Mouse (Mus musculus): ENCODE measurements around the gene Cacna2d4. TPM values are rescaled to one million over a fixed set of nuclear protein-coding genes. Genes with fewer than 3 reads are reported as not detected.

The Cacna2d4 gene
- polyA plus RNA-seq, 1 experiment from 2014 or later: 0.02 TPM

- no peak overlapping the region for H3K9ac ChIP-seq (ENCODE audit: low read depth, low read length)
- H3K36me3 ChIP-seq (ENCODE audit: control insufficient read depth, insufficient read depth): no peaks in the 10 kb centered on the region
- no peaks in the 10 kb centered on the region for H3K9me3 ChIP-seq (replicated peaks; ENCODE audit: control insufficient read depth, low read length)
- H3K27ac ChIP-seq (ENCODE audit: low read length): no peak overlapping the region
- no peak overlapping the region for H3K4me3 ChIP-seq (ENCODE audit: low read depth, low read length)
- H3K4me2 ChIP-seq (ENCODE audit: low read depth, low read length): no peak overlapping the region
- H3K4me1 ChIP-seq (ENCODE audit: control insufficient read depth, low read depth, low read length): no peaks in the 10 kb centered on the region
- no peaks in the 10 kb centered on the region for H3K27me3 ChIP-seq (ENCODE audit: control insufficient read depth, insufficient read depth, low read depth, low read length)
- WGBS (ENCODE audit: insufficient replicate concordance): 58% methylated on average over 6 of the region's 6 CpGs
- ATAC-seq (ENCODE audit: low read depth): no peak
Measured at GRCm38 (mm10) chr6:119312381-119312780, 76.1 kb downstream of the Cacna2d4 start.

DNA sequence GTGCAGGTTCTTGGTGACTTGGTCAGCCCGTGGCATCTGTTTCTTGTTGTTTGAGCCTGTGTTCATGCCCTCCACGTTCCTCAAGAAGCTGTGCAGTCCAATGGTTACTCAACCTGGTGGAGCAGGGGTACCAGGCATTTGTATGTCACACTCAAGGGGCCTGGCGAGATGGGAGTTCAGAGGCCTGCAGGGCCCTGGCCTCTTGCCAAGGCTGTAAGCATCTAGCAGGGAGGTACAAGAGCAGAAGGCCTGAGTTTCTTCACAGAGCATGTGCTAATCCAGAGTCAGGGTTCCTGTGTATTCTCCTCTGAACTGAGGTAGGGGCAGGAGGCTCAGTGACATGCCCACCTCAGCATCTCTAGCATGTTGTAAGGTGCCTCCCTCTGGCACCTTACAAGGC lies 76.8 kb downstream of the Cacna2d4 start:
- no peak overlapping the region for H3K9ac ChIP-seq (ENCODE audit: low read depth, low read length)
- no peaks in the 10 kb centered on the region for H3K27me3 ChIP-seq (ENCODE audit: control insufficient read depth, insufficient read depth, low read depth, low read length)
- no peak overlapping the region for H3K4me2 ChIP-seq (ENCODE audit: low read depth, low read length)
- WGBS (ENCODE audit: insufficient replicate concordance): 39% methylated on average over 3 of the region's 3 CpGs
- no peaks in the 10 kb centered on the region for H3K4me1 ChIP-seq (ENCODE audit: control insufficient read depth, low read depth, low read length)
- H3K4me3 ChIP-seq (ENCODE audit: low read depth, low read length): no peak overlapping the region
- ATAC-seq (ENCODE audit: low read depth): no peak
- no peak overlapping the region for H3K27ac ChIP-seq (ENCODE audit: low read length)
- no peaks in the 10 kb centered on the region for H3K9me3 ChIP-seq (replicated peaks; ENCODE audit: control insufficient read depth, low read length)
- no peaks in the 10 kb centered on the region for H3K36me3 ChIP-seq (ENCODE audit: control insufficient read depth, insufficient read depth)

GRCm38 (mm10) chr6:119313588-119314375 lies 77.5 kb downstream of the Cacna2d4 start:
- Histone ChIP-seq H3K36me3 (ENCODE audit: control insufficient read depth, insufficient read depth) (no peaks in the 10 kb centered on the region), H3K9ac (ENCODE audit: low read depth, low read length) (no peak overlapping the region), H3K9me3 (replicated peaks; ENCODE audit: control insufficient read depth, low read length) (no peaks in the 10 kb centered on the region), H3K4me3 (ENCODE audit: low read depth, low read length) (no peak overlapping the region), H3K4me2 (ENCODE audit: low read depth, low read length) (no peak overlapping the region), H3K27ac (ENCODE audit: low read length) (no peak overlapping the region), H3K4me1 (ENCODE audit: control insufficient read depth, low read depth, low read length) (no peaks in the 10 kb centered on the region), H3K27me3 (ENCODE audit: control insufficient read depth, insufficient read depth, low read depth, low read length) (no peaks in the 10 kb centered on the region)
- ATAC-seq (ENCODE audit: low read depth): no peak
- 57% methylated on average over 14 of the region's 14 CpGs for WGBS (ENCODE audit: insufficient replicate concordance)

DNA sequence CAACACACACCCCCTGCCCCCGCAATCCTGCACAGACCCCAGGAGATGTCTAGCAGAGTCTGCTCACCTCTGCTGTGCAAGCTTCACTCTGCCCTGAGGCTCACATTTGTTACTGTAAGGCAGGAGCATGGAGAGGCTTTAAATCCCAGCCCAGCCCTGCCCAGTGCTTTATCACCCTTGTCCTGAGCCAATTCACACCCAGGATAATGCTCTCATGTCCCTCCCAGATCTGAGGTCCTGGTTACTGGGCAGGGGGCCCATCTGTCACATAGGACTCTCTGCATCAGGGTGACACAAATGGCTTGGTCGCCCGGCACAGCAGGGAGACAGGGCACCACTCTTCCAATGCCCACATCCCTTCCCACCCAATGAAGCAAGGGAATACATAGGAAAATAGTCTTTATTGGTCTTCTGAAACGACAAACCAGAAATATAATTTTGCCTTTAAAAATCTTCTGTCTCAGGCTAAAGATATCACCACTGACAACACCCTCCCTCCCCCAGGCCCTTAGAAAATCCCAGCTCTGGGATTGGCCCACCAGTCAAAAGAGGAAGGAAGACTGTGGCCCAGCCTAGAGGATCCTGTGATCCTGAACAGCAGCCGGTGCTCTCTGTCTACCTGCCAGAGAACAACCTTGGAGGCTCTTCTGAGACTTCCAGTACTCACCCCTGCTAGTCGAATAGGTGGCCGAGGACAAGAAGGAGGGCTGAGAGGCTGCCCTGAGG lies 78.6 kb downstream of the Cacna2d4 start:
- ATAC-seq (ENCODE audit: low read depth): no peak
- Histone ChIP-seq H3K4me3 (ENCODE audit: low read depth, low read length) (no peak overlapping the region), H3K4me2 (ENCODE audit: low read depth, low read length) (no peak overlapping the region), H3K9me3 (replicated peaks; ENCODE audit: control insufficient read depth, low read length) (no peaks in the 10 kb centered on the region), H3K27ac (ENCODE audit: low read length) (no peak overlapping the region), H3K4me1 (ENCODE audit: control insufficient read depth, low read depth, low read length) (no peaks in the 10 kb centered on the region), H3K27me3 (ENCODE audit: control insufficient read depth, insufficient read depth, low read depth, low read length) (no peaks in the 10 kb centered on the region), H3K36me3 (ENCODE audit: control insufficient read depth, insufficient read depth) (no peaks in the 10 kb centered on the region), H3K9ac (ENCODE audit: low read depth, low read length) (no peak overlapping the region)
- 33% methylated on average over 7 of the region's 7 CpGs for WGBS (ENCODE audit: insufficient replicate concordance)

DNA sequence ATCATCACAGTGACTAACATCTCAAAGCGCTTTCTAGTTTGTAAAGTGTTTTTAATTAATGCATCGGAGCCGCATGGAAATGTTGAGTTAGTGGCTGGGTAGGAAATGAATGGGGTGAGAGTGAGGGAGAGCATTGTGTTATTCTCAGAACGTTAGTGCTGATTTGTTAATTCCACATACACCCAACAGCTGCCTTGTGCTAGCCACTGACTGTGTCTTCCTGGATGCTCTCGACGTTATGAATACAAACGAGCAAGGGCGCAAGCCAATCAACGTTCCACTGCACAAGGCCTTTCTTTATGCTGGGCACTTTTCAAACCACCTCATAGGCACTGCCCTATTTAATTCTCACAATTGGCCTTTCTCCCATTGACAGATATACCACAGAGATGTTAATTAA lies 82.4 kb downstream of the Cacna2d4 start:
- no peaks in the 10 kb centered on the region for H3K27me3 ChIP-seq (ENCODE audit: control insufficient read depth, insufficient read depth, low read depth, low read length)
- H3K36me3 ChIP-seq (ENCODE audit: control insufficient read depth, insufficient read depth): no peaks in the 10 kb centered on the region
- no peaks in the 10 kb centered on the region for H3K9me3 ChIP-seq (replicated peaks; ENCODE audit: control insufficient read depth, low read length)
- H3K27ac ChIP-seq (ENCODE audit: low read length): no peak overlapping the region
- 78% methylated on average over 9 of the region's 9 CpGs for WGBS (ENCODE audit: insufficient replicate concordance)
- no peak overlapping the region for H3K4me2 ChIP-seq (ENCODE audit: low read depth, low read length)
- no peaks in the 10 kb centered on the region for H3K4me1 ChIP-seq (ENCODE audit: control insufficient read depth, low read depth, low read length)
- no peak overlapping the region for H3K9ac ChIP-seq (ENCODE audit: low read depth, low read length)
- no peak overlapping the region for H3K4me3 ChIP-seq (ENCODE audit: low read depth, low read length)
- ATAC-seq (ENCODE audit: low read depth): no peak

DNA sequence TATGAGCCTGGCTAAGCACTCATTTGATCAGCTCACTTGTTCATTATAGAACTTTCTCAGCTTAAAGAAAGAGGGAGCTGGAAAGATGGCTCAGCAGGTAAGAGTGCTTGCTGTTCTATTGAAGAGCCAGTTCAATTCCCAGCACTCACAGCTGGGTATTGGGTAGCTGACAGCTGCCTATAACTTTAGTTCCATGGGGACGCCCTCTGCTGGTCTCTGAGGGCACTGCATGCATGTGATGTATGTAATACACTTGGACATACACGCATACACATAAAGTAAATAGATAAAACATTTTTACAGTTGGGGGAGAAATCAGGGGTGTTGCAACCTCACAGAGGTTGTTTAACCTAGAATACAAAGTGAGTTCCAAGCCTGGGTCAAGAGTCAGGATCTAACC lies 83.0 kb downstream of the Cacna2d4 start:
- WGBS (ENCODE audit: insufficient replicate concordance): 54% methylated on average over 2 of the region's 2 CpGs
- Histone ChIP-seq H3K27ac (ENCODE audit: low read length) (no peak overlapping the region), H3K9me3 (replicated peaks; ENCODE audit: control insufficient read depth, low read length) (no peaks in the 10 kb centered on the region), H3K27me3 (ENCODE audit: control insufficient read depth, insufficient read depth, low read depth, low read length) (no peaks in the 10 kb centered on the region), H3K4me3 (ENCODE audit: low read depth, low read length) (no peak overlapping the region), H3K36me3 (ENCODE audit: control insufficient read depth, insufficient read depth) (no peaks in the 10 kb centered on the region), H3K4me2 (ENCODE audit: low read depth, low read length) (no peak overlapping the region), H3K4me1 (ENCODE audit: control insufficient read depth, low read depth, low read length) (no peaks in the 10 kb centered on the region), H3K9ac (ENCODE audit: low read depth, low read length) (no peak overlapping the region)
- ATAC-seq (ENCODE audit: low read depth): no peak

GRCm38 (mm10) chr6:119320481-119320880 lies 84.2 kb downstream of the Cacna2d4 start:
- H3K9ac ChIP-seq (ENCODE audit: low read depth, low read length): no peak overlapping the region

DNA sequence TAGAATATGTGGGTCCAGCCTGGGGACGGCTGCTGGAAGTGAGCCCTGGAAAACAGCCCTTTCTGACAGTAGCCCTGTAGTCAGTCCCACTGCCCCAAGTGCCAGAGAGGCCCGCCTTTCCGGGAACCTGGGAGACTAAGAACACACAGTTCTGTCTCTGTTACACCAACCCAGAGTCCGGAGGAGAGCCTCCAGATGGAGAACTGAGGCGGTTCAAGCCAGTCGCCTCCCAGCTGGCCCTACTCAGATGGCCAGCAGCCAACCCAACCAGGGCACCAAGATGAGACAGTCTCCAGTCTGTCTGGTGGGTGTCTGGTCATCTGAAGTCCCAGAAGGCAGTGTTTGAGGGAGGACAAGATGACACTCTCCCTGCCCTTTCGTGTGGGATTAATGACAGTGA lies 85.4 kb downstream of the Cacna2d4 start:
- Histone ChIP-seq H3K4me2 (ENCODE audit: low read depth, low read length) (no peak overlapping the region), H3K27ac (ENCODE audit: low read length) (no peak overlapping the region), H3K4me1 (ENCODE audit: control insufficient read depth, low read depth, low read length) (no peaks in the 10 kb centered on the region), H3K9ac (ENCODE audit: low read depth, low read length) (no peak overlapping the region), H3K27me3 (ENCODE audit: control insufficient read depth, insufficient read depth, low read depth, low read length) (0 out of 2 replicates have a peak, but pooled peaks cover 2% of the 10 kb centered on the region), H3K36me3 (ENCODE audit: control insufficient read depth, insufficient read depth) (no peaks in the 10 kb centered on the region), H3K4me3 (ENCODE audit: low read depth, low read length) (no peak overlapping the region), H3K9me3 (replicated peaks; ENCODE audit: control insufficient read depth, low read length) (no peaks in the 10 kb centered on the region)
- 56% methylated on average over 7 of the region's 7 CpGs for WGBS (ENCODE audit: insufficient replicate concordance)
- no peak for ATAC-seq (ENCODE audit: low read depth)

More at GRCm38 (mm10) chr6:119320481-119320880, 84.2 kb downstream of the Cacna2d4 start:
- Histone ChIP-seq H3K27ac (ENCODE audit: low read length) (no peak overlapping the region), H3K9me3 (replicated peaks; ENCODE audit: control insufficient read depth, low read length) (no peaks in the 10 kb centered on the region), H3K4me3 (ENCODE audit: low read depth, low read length) (no peak overlapping the region), H3K4me1 (ENCODE audit: control insufficient read depth, low read depth, low read length) (no peaks in the 10 kb centered on the region), H3K27me3 (ENCODE audit: control insufficient read depth, insufficient read depth, low read depth, low read length) (no peaks in the 10 kb centered on the region), H3K4me2 (ENCODE audit: low read depth, low read length) (no peak overlapping the region), H3K36me3 (ENCODE audit: control insufficient read depth, insufficient read depth) (no peaks in the 10 kb centered on the region)
- ATAC-seq (ENCODE audit: low read depth): no peak
- WGBS (ENCODE audit: insufficient replicate concordance): 35% methylated on average over 16 of the region's 16 CpGs

DNA sequence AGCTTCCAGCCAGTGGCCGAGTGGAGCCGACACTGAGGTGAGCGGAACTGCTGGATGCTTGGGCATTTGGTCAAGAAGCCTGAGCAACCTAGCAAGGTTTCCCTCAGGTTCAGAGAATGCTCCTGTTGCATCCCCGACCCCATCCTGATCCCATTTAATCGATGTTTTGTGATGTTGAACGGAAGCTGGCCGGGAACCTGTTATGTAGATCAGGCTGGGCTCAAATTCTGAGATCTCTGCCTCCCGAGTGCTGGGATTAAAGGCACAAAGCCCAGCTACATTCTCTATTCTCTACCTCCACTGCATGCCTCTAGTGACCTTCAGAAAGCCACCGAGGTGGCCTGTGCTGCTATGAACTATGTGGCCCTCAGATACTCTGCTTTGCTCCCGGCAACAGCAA lies 88.5 kb downstream of the Cacna2d4 start:
- 50% methylated on average over 10 of the region's 10 CpGs for WGBS (ENCODE audit: insufficient replicate concordance)
- Histone ChIP-seq H3K27ac (ENCODE audit: low read length) (no peak overlapping the region), H3K27me3 (ENCODE audit: control insufficient read depth, insufficient read depth, low read depth, low read length) (peaks cover 16% of the 10 kb centered on the region), H3K36me3 (ENCODE audit: control insufficient read depth, insufficient read depth) (no peaks in the 10 kb centered on the region), H3K4me1 (ENCODE audit: control insufficient read depth, low read depth, low read length) (no peaks in the 10 kb centered on the region), H3K4me2 (ENCODE audit: low read depth, low read length) (no peak overlapping the region), H3K4me3 (ENCODE audit: low read depth, low read length) (no peak overlapping the region), H3K9ac (ENCODE audit: low read depth, low read length) (no peak overlapping the region), H3K9me3 (replicated peaks; ENCODE audit: control insufficient read depth, low read length) (no peaks in the 10 kb centered on the region)
- ATAC-seq (ENCODE audit: low read depth): no peak
